Mouse (Mus musculus): ENCODE data around the gene Tex38. TPM values are rescaled to one million over a fixed set of nuclear protein-coding genes. Genes with fewer than 3 reads are reported as not detected.

Gene Tex38
- polyA plus RNA-seq, 1 experiment: not detected

DNA sequence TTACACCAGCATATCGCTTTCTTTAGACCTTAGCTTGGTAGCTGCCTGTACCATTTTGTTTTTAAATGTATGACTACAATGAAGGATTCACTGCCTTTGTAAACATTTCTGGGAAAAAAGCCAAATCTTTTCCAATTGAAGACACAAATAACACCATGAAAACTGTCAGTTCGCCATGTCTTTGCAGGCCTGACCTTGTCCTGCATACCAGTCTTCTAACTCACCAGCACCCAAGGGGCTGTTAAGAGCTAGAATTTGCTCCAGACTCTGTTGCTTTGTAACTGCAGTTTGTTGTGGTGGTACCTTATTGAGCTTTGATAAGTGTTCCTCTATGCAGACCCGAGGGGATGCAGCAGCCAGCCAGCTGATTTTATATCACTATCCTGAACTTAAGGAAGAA is 19.2 kb upstream of the Tex38 start:
- TF ChIP-seq CTCF (IDR thresholded peaks at IDR 0.05; ENCODE audit: extremely low read depth, insufficient read length, insufficient replicate concordance, low read depth, low read length): no peak
- TF ChIP-seq POLR2A (IDR thresholded peaks at IDR 0.05; ENCODE audit: low read depth, low read length): no peak
- 72% methylated on average over 3 of the region's 3 CpGs for WGBS
- Histone ChIP-seq H3K27ac (ENCODE audit: insufficient read depth, low read depth, low read length) (no peak overlapping the region), H3K36me3 (ENCODE audit: control insufficient read depth, insufficient read depth, low read length) (peaks cover 34% of the 10 kb centered on the region), H3K27me3 (ENCODE audit: control insufficient read depth, insufficient read depth, low read length) (no peaks in the 10 kb centered on the region), H3K4me3 (ENCODE audit: low read depth, low read length) (no peak overlapping the region), H3K4me1 (ENCODE audit: control insufficient read depth, insufficient read depth, insufficient read length, low read length) (no peaks in the 10 kb centered on the region)

DNA sequence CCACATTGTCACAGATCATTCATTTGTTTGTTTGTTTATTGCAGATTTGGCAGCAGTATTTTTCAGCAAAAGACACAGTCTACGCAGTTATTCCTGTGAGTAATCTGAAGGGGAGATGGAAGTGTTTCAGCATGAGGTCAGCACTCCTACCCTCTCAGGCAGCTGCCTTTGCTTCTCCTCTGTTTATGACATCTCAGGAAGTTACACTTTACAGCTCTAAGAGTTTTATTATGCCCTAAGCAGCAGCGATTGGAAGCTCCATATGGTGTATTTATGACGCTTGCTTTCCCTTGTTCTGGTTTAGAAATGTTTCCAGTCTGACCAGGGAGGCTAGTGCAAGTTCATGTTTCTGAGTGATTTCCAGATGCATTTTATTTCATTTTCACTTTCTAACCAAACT is 14.5 kb upstream of the Tex38 start:
- no peak overlapping the region for H3K27ac ChIP-seq (ENCODE audit: insufficient read depth, low read depth, low read length)
- 34% methylated on average over 3 of the region's 3 CpGs for WGBS
- H3K27me3 ChIP-seq (ENCODE audit: control insufficient read depth, insufficient read depth, low read length): no peaks in the 10 kb centered on the region
- no peak for TF ChIP-seq CTCF (IDR thresholded peaks at IDR 0.05; ENCODE audit: extremely low read depth, insufficient read length, insufficient replicate concordance, low read depth, low read length)
- no peak for TF ChIP-seq POLR2A (IDR thresholded peaks at IDR 0.05; ENCODE audit: low read depth, low read length)
- no peaks in the 10 kb centered on the region for H3K4me1 ChIP-seq (ENCODE audit: control insufficient read depth, insufficient read depth, insufficient read length, low read length)
- H3K36me3 ChIP-seq (ENCODE audit: control insufficient read depth, insufficient read depth, low read length): peaks cover 42% of the 10 kb centered on the region
- H3K4me3 ChIP-seq (ENCODE audit: low read depth, low read length): no peak overlapping the region

DNA sequence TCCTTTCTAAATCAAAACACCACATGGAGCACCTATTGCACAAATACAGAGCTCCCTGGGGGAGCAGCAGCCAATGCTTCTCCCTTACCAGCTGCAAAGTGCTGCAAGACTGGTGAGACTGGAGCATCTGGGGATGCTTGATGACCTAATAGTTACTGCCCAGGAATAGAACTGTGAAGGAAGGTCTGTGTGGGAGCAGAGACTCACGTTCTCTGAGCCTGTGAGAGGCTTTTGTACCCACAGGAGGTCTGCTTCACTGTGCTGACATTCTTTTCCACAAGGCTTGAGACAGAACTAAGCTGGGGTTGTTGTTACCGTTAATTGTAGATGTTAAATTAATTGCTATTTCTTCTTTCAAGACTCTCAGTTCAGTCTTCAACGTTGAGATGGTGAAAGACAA is 10.0 kb upstream of the Tex38 start:
- WGBS: 86% methylated on average over 3 of the region's 3 CpGs
- TF ChIP-seq CTCF (IDR thresholded peaks at IDR 0.05; ENCODE audit: extremely low read depth, insufficient read length, insufficient replicate concordance, low read depth, low read length): no peak
- no peak for TF ChIP-seq POLR2A (IDR thresholded peaks at IDR 0.05; ENCODE audit: low read depth, low read length)
- H3K36me3 ChIP-seq (ENCODE audit: control insufficient read depth, insufficient read depth, low read length): peaks cover 28% of the 10 kb centered on the region

DNA sequence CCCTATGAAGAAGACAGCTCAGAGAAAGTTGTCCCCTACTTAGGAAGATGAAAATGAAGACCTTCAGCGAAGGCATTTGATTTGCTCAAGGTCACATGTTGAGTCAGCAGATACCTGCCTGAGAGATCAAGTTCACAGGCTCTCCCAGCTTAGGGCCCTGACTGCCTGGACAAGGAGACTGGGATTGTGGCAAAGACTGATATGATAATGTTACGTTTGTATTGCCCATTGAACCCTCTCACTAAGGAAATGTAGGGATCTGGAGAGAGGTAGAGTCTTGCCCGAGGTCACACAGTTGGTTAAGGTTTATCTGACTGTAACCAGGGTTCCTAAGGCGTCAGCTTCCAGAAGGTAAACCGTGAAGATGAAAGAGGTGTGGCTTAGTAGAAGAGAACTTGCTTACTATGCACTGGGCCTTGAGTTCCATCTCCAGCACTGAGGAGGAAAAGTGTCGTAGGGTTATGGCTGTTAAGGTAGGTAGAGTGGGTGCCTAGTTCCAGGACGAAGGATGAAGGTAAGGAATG is 4.8 kb upstream of the Tex38 start:
- no peaks in the 10 kb centered on the region for H3K27me3 ChIP-seq (ENCODE audit: control insufficient read depth, insufficient read depth, low read length)
- peaks cover 11% of the 10 kb centered on the region for H3K36me3 ChIP-seq (ENCODE audit: control insufficient read depth, insufficient read depth, low read length)
- 22% methylated on average over 7 of the region's 7 CpGs for WGBS
- TF ChIP-seq POLR2A (IDR thresholded peaks at IDR 0.05; ENCODE audit: low read depth, low read length): no peak
- no peak for TF ChIP-seq CTCF (IDR thresholded peaks at IDR 0.05; ENCODE audit: extremely low read depth, insufficient read length, insufficient replicate concordance, low read depth, low read length)
- peaks cover 4% of the 10 kb centered on the region; the same call in 1 of the 2 replicates for H3K4me1 ChIP-seq (ENCODE audit: control insufficient read depth, insufficient read depth, insufficient read length, low read length)
- peak overlapping the region; percentile 77 for H3K27ac ChIP-seq (ENCODE audit: insufficient read depth, low read depth, low read length)
- H3K4me3 ChIP-seq (ENCODE audit: low read depth, low read length): peak overlapping the region; percentile 93

More for the DNA sequence above, 10.0 kb upstream of the Tex38 start:
- H3K27ac ChIP-seq (ENCODE audit: insufficient read depth, low read depth, low read length): no peak overlapping the region
- H3K4me3 ChIP-seq (ENCODE audit: low read depth, low read length): no peak overlapping the region
- 0 out of 2 replicates have a peak, but pooled peaks cover 2% of the 10 kb centered on the region for H3K4me1 ChIP-seq (ENCODE audit: control insufficient read depth, insufficient read depth, insufficient read length, low read length)
- H3K27me3 ChIP-seq (ENCODE audit: control insufficient read depth, insufficient read depth, low read length): no peaks in the 10 kb centered on the region

DNA sequence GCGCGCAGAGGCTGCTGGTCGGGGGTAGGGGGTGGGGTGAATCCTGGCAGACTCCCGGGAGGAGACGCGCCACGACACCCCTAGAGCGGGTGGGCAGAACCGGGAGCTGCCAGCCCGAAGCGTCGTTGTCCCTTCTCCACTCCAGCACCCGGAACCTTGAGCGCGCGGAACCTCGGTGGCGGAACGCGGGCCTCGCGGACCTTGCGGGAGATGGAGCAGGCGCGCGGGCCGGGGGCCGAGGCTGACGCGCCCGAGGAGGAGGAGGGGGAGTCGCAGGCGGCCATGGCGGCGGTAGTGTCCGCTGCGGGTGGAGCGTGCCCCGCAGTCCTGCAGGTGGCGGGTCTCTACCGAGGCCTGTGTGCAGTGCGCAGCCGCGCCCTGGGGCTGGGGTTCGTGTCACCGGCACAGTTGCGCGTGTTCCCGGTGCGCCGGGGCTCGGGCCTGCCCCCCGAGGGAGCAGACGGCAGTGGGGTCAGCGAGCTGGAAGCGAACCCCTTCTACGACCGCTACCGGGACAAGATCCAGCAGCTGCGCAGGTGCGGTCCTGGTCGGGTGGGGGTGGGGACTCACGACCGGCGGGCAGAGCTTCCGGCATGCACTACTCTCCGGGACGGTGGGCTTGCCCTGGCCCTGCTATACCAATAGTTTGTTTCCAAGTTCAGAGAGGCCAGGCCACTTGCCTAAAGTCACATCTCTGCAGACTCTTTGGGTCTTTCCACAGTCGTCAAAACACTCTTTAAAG is 4.1 kb upstream of the Tex38 start, which contains the start of gene Atpaf1:
Atpaf1 (plus strand) TSS at position 44 of the 742 bp plus-strand sequence.
- under 1% methylated on average over 69 of the region's 69 CpGs for WGBS
- Histone ChIP-seq H3K4me1 (ENCODE audit: control insufficient read depth, insufficient read depth, insufficient read length, low read length) (peaks cover 7% of the 10 kb centered on the region), H3K27me3 (ENCODE audit: control insufficient read depth, insufficient read depth, low read length) (no peaks in the 10 kb centered on the region), H3K27ac (ENCODE audit: insufficient read depth, low read depth, low read length) (peak within 1 kb of the TSS; percentile 77), H3K36me3 (ENCODE audit: control insufficient read depth, insufficient read depth, low read length) (peaks cover 10% of the 10 kb centered on the region), H3K4me3 (ENCODE audit: low read depth, low read length) (peak within 1 kb of the TSS; percentile 93)
- peak; percentile 23; the same call in 1 of the 2 replicates for TF ChIP-seq POLR2A (IDR thresholded peaks at IDR 0.05; ENCODE audit: low read depth, low read length)
- no peak for TF ChIP-seq CTCF (IDR thresholded peaks at IDR 0.05; ENCODE audit: extremely low read depth, insufficient read length, insufficient replicate concordance, low read depth, low read length)

DNA sequence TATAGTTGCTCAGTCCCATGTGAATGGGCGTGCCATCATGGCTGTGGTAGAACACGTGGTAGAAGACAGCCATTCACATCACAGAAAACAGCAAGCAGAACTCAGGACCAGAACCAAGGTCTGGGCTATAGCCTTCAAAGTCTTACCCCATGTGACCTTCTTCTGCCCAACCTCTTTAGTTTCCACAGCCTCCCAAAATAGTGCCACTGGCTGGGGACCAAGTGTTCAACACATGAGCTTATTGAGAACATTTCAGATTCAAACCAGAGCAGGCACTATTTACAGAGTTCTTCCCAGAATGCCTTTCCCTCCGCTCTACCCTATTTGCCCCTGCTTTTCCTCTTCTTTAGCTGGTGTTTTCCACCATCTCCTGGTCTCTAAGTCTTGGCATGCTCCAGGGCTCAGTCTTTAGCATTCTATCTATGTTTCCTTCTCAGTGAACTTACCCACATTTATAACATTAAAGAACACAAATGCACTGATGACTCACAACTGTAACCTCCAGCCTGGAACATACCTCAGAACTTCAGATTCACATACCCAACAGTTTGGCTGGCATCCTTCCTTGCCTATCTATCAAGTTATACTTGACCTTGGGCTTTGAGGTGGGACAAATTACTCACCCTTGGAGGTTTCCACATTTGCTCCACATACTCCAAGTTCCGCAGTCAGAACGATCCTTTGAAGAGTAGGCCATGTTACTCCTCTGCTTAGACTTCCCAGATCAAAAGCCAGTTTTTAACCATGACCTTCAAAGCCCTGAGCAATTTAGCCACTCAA is 1.4 kb upstream of the Tex38 start:
- Histone ChIP-seq H3K27me3 (ENCODE audit: control insufficient read depth, insufficient read depth, low read length) (no peaks in the 10 kb centered on the region), H3K27ac (ENCODE audit: insufficient read depth, low read depth, low read length) (no peak overlapping the region), H3K4me1 (ENCODE audit: control insufficient read depth, insufficient read depth, insufficient read length, low read length) (peaks cover 13% of the 10 kb centered on the region), H3K4me3 (ENCODE audit: low read depth, low read length) (no peak overlapping the region), H3K36me3 (ENCODE audit: control insufficient read depth, insufficient read depth, low read length) (peaks cover 4% of the 10 kb centered on the region; the same call in 1 of the 2 replicates)
- 88% methylated on average over 5 of the region's 5 CpGs for WGBS
- no peak for TF ChIP-seq POLR2A (IDR thresholded peaks at IDR 0.05; ENCODE audit: low read depth, low read length)
- TF ChIP-seq CTCF (IDR thresholded peaks at IDR 0.05; ENCODE audit: extremely low read depth, insufficient read length, insufficient replicate concordance, low read depth, low read length): no peak

DNA sequence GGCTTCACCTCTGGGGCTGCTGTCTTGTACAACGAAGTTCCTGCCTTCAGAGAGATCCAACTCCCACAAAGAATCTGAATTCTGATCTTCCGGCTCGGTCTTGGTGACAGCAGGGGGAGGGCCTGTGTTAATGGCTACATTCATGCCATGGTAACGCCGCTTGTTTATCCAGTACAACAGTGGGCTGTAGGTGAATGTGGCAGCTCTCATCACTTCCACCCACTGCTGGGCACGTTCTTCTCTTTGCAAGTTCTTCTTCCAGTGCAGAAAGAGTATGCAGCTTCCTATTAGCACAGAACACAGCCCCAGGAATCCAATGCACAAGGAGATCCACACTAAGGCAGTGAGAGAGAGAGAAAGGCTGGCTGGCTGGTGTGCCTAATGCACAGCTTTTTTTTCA is 549 bp downstream of the Tex38 start:
- 14% methylated on average over 6 of the region's 6 CpGs for WGBS
- Histone ChIP-seq H3K4me1 (ENCODE audit: control insufficient read depth, insufficient read depth, insufficient read length, low read length) (peaks cover 9% of the 10 kb centered on the region), H3K27ac (ENCODE audit: insufficient read depth, low read depth, low read length) (no peak overlapping the region), H3K36me3 (ENCODE audit: control insufficient read depth, insufficient read depth, low read length) (peaks cover 15% of the 10 kb centered on the region), H3K27me3 (ENCODE audit: control insufficient read depth, insufficient read depth, low read length) (no peaks in the 10 kb centered on the region), H3K4me3 (ENCODE audit: low read depth, low read length) (no peak overlapping the region)
- no peak for TF ChIP-seq POLR2A (IDR thresholded peaks at IDR 0.05; ENCODE audit: low read depth, low read length)
- TF ChIP-seq CTCF (IDR thresholded peaks at IDR 0.05; ENCODE audit: extremely low read depth, insufficient read length, insufficient replicate concordance, low read depth, low read length): no peak
